Mouse (Mus musculus) forebrain, postnatal 0 days (tissue): Measurements from ENCODE around the gene Sfpq. TPM values are rescaled to one million over a fixed set of nuclear protein-coding genes. Genes with fewer than 3 reads are reported as not detected.

ENCODE experiments used
- ATAC-seq: fragments of 200-750 bp; cut with Nextera tagmentation; 2 replicates; pipeline ENCODE4 v1.8.0; 2017; ENCODE audit warnings: mild to moderate bottlenecking, moderate library complexity
- DNase-seq: peaks from one replicate; pipeline ENCODE4 v3.0.0-alpha.2; 2015
- H3K27ac ChIP-seq: fragments of 300-500 bp; sonication (generic); 2 replicates; pipeline ENCODE4 v1.5.1; 2014; ENCODE audit warnings: low read depth, mild to moderate bottlenecking, antibody characterized with exemption, low read length, moderate library complexity, mixed read lengths
- H3K27me3 ChIP-seq: fragments of 300-500 bp; sonication (generic); 2 replicates; pipeline ENCODE4 v1.6.1; 2014; ENCODE audit warnings: mild to moderate bottlenecking, low read length, mixed read lengths; ENCODE audit not compliant: insufficient read depth
- H3K36me3 ChIP-seq: fragments of 300-500 bp; sonication (generic); 2 replicates; pipeline ENCODE4 v1.6.1; 2014; ENCODE audit warnings: mild to moderate bottlenecking, moderate library complexity; ENCODE audit not compliant: insufficient read depth
- H3K4me1 ChIP-seq: fragments of 300-500 bp; sonication (generic); 2 replicates; pipeline ENCODE4 v1.6.1; 2014; ENCODE audit warnings: antibody characterized with exemption; ENCODE audit not compliant: insufficient read depth
- H3K4me2 ChIP-seq: fragments of 300-500 bp; sonication (generic); 2 replicates; pipeline ENCODE4 v1.6.1; 2014; ENCODE audit warnings: low read depth, mild to moderate bottlenecking, moderate library complexity
- H3K4me3 ChIP-seq: fragments of 300-500 bp; sonication (generic); 2 replicates; pipeline ENCODE4 v1.5.1; 2014; ENCODE audit warnings: low read depth, low read length, mixed read lengths
- H3K9ac ChIP-seq: fragments of 300-500 bp; sonication (generic); 2 replicates; pipeline ENCODE4 v1.6.1; 2014; ENCODE audit warnings: mild to moderate bottlenecking
- H3K9me3 ChIP-seq: fragments of 300-500 bp; sonication (generic); 2 replicates; pipeline ENCODE4 v1.6.1; 2016; ENCODE audit warnings: low read length
- CTCF ChIP-seq: sonication (generic); IDR thresholded peaks from 2 replicates; pipeline ENCODE4 v1.5.1; 2016; ENCODE audit warnings: antibody characterized with exemption, control low read depth, low read depth
- WGBS: fragments of 180-500 bp; shearing (Covaris S2); extraction: QIAGEN DNeasy Blood & Tissue Kit; methylation state at CpG from one replicate; pipeline ENCODE4 v1.1.7; 2014; 5-methylcytosine and 5-hydroxymethylcytosine counted together
- polyA plus RNA-seq: library from polyadenylated mRNA; unstranded; fragments of >200 nt; fragmentation: Nextera tagmentation; extraction: Ambion mirVana; gene quantifications from 2 replicates; pipeline ENCODE4 v1.2.1, GENCODE M21; 2015
- total RNA-seq: library from RNA; depleted of rRNA; stranded (reverse); fragments of >200 nt; gene quantifications from 2 replicates; pipeline ENCODE4 v1.2.3, GENCODE M21; 2014; rRNA removed

The Sfpq gene
- total and polyA plus RNA-seq, 2 experiments from 2014 or later = 71.1 to 284 TPM

- 45% methylated on average over 1 of the region's 1 CpGs for WGBS
- Histone ChIP-seq H3K36me3 (no peaks in the 10 kb centered on the region), H3K4me2 (no peak overlapping the region), H3K9me3 (no peaks in the 10 kb centered on the region), H3K27ac (no peak overlapping the region), H3K4me1 (no peaks in the 10 kb centered on the region), H3K27me3 (no peaks in the 10 kb centered on the region), H3K9ac (no peak overlapping the region), H3K4me3 (no peak overlapping the region)
- ATAC-seq = no peak
- DNase-seq = no peak
- no peak for TF ChIP-seq CTCF
Observed at GRCm38 (mm10) chr4:127080806-127081205, 59.7 kb downstream of the Sfpq start.

GRCm38 (mm10) chr4:127083131-127083530 is 62.0 kb downstream of the Sfpq start:
- Histone ChIP-seq H3K4me2 (no peak overlapping the region), H3K9ac (no peak overlapping the region), H3K27me3 (no peaks in the 10 kb centered on the region), H3K9me3 (no peaks in the 10 kb centered on the region), H3K4me1 (no peaks in the 10 kb centered on the region), H3K27ac (no peak overlapping the region), H3K36me3 (peaks cover under 1% of the 10 kb centered on the region; the same call in 1 of the 2 replicates), H3K4me3 (no peak overlapping the region)
- no peak for TF ChIP-seq CTCF
- ATAC-seq = no peak
- no peak for DNase-seq
- WGBS = 89% methylated on average over 2 of the region's 2 CpGs

- no peak for TF ChIP-seq CTCF
- 79% methylated on average over 1 of the region's 1 CpGs for WGBS
Observed at GRCm38 (mm10) chr4:127085761-127086160, 64.6 kb downstream of the Sfpq start.

More at GRCm38 (mm10) chr4:127085761-127086160, 64.6 kb downstream of the Sfpq start:
- no peak overlapping the region for H3K9ac ChIP-seq
- peaks cover 11% of the 10 kb centered on the region; the same call in 1 of the 2 replicates for H3K36me3 ChIP-seq
- no peak overlapping the region for H3K4me2 ChIP-seq
- no peaks in the 10 kb centered on the region for H3K9me3 ChIP-seq
- H3K27me3 ChIP-seq = no peaks in the 10 kb centered on the region
- ATAC-seq = no peak
- DNase-seq = no peak
- H3K4me3 ChIP-seq = no peak overlapping the region
- no peaks in the 10 kb centered on the region for H3K4me1 ChIP-seq
- H3K27ac ChIP-seq = no peak overlapping the region

Other genes with a start within 250 kb of the Sfpq start
- 61.7 and 68.7 TPM in 2 replicates for gene Zmym4, start 53.2 kb upstream of the Sfpq start, total RNA-seq
- 11.7 and 17.3 TPM in 2 replicates for gene Zmym4, start 53.2 kb upstream of the Sfpq start, polyA plus RNA-seq
- gene Zmym1, start 39.8 kb downstream of the Sfpq start, total RNA-seq = 12.5 and 16.2 TPM in 2 replicates
- gene Zmym1, start 39.8 kb downstream of the Sfpq start, polyA plus RNA-seq = 14.9 and 15.7 TPM in 2 replicates
- gene Zmym6, start 56.1 kb downstream of the Sfpq start, total RNA-seq = 26.9 and 46.3 TPM in 2 replicates
- gene Zmym6, start 56.1 kb downstream of the Sfpq start, polyA plus RNA-seq = 9.6 and 17.1 TPM in 2 replicates
- 6.0 and 7.8 TPM in 2 replicates for gene Tmem35b, start 102.4 kb downstream of the Sfpq start, total RNA-seq
- gene Tmem35b, start 102.4 kb downstream of the Sfpq start, polyA plus RNA-seq = 9.5 and 10.8 TPM in 2 replicates
- 66.9 and 85.5 TPM in 2 replicates for gene Dlgap3, start 147.9 kb downstream of the Sfpq start, total RNA-seq
- 23.1 and 28.0 TPM in 2 replicates for gene Dlgap3, start 147.9 kb downstream of the Sfpq start, polyA plus RNA-seq
- gene Smim12, start 222.5 kb downstream of the Sfpq start, total RNA-seq = 30.2 and 43.8 TPM in 2 replicates
- 61.4 and 64.8 TPM in 2 replicates for gene Smim12, start 222.5 kb downstream of the Sfpq start, polyA plus RNA-seq